Mouse (Mus musculus): ENCODE results near the gene Dmtf1. TPM values are rescaled to one million over a fixed set of nuclear protein-coding genes. Genes with fewer than 3 reads are reported as not detected.

Dmtf1 gene
- total RNA-seq, 2 experiments from 2014 or later = 52.7 to 58.7 TPM

DNA sequence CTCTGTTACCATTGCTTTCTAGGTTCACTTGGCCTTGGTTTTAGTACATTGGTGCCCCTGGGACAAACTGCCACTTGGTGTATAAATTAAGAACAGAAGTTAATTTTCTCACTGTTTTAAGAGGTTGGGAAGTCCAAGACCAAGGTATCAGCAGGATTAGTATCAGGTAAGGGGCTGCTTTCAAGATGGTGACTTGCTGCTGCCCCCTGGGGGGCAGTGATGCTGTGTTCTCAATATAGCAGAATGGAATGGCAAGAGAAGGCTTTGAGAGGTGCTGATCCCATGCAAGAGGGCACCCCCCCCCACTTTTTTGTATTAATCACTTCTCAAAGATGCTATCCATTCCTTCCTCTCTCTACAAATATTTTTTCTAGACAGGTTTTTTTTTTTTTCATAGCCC is 52.0 kb downstream of the Dmtf1 start:
- intact Hi-C loops (cut with DNase I) = no loop called here
- DNase-seq = no peak

GRCm38 (mm10) chr5:9108490-9108889 is 53.1 kb downstream of the Dmtf1 start:
- intact Hi-C loops (cut with DNase I) = no loop called here
- no peak for DNase-seq

DNA sequence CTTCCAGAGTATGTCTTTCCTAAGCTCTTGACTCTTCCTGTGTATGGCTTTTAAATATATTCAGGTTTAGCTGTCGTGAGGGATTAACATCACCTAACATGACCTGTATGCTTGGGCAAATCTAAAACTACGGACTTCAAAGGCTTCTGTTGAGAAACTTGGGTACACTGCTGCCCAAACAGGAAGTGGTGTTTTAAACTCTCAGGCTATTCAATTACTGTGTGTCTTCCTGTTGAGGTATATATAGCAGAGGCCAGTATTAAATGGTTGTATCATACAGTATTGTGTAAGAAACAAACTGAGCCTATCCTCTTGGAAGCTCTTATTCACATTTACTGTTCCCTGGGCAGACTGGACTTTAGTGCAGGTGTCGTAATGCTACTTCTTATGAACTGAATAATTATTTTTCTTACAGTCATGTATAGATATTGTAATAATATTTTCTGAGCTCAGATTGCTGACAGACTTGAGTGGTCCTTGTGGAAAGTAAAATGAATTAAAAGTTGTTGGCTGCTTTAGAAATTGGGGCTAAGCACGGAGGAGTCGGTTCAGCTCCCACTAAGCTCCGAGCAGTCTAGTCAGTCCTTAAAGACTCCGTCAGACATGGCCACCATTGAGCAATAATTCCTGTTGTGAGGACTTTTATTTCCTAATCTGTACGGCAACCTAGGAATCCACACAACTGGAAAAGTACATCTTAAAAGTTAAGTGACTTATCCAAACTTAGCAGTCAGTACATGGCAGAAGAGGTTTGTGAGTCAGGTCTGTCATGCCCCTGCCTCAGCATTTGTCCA is 54.1 kb downstream of the Dmtf1 start:
- DNase-seq = no peak
- intact Hi-C loops (cut with DNase I) = no loop called here

- no peak for DNase-seq
- intact Hi-C loops (cut with DNase I) = no loop called here
Measured at GRCm38 (mm10) chr5:9106806-9107205, 54.8 kb downstream of the Dmtf1 start.

- no peak for DNase-seq
- intact Hi-C loops (cut with DNase I) = no loop called here
Measured at GRCm38 (mm10) chr5:9103958-9104357, 57.6 kb downstream of the Dmtf1 start.

DNA sequence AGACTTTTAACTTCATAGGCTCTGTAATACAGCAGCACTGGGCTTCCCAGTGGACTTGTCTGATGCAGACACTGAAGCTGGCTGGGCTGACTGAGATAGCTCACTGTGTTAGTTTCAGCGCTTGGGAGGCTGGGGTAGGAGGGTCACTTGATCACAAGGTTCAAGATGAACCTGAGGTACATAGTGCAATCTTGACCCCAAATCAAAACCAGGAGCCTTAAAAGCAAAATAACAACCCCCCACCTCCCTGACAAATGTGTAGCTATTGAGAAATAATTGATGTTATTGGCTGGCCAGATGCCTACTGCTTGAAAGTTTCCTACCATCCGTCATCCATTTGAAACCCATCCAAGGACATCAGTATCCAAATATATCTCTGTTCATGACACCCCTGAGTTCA is 58.9 kb downstream of the Dmtf1 start:
- no peak for DNase-seq
- intact Hi-C loops (cut with DNase I) = no loop called here

DNA sequence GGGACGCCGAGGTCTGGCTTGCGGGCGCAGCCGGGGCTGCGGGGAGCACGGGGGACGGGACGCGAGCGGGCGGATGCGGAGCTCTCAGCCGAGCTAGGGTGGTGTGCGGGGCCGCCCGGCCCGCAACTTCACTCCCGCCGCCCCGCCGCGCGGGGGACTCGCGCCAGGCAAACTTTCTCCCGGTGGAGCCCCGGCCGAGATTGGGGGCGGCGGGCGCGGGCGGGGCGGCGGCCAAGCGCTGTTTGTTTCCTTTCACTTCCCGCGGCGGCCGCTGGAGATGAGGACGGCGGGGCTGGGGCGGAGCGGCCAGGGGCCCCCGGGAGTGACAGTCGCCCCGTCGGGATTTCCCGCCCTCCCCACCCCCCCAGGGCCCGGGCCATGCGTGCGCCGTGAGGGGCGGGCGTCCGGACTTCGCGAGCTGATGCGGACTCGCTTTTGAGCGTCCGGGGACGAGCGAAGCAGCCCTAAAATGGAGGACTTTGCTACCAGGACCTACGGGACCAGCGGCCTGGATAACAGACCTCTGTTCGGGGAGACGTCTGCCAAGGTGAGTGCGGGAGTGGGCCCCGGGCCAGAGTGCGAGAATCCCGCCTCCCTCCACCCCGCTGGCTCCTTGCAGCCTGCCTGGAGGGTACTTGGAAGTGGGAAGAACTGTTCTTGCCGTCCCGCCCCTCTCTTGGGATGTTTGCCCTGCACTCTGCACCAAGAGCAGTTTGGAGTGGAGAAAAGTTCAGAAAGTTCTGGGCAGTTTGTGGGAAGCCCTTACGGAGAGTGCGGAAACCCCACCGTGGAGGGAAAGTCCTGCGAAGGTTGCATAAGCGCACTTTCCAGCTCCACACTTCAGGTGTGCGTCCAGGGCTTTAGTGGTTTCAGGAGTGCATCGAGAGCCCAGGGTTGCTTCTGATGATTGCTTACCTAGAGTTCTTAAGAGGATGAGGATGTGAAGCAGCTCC is 60.5 kb downstream of the Dmtf1 start:
- intact Hi-C loops (cut with DNase I) = loop anchor here (2.0 kb wide), 1 partner anchor 110 kb away; no protein-coding TSS in a partner anchor
- DNase-seq = peak; percentile 52

DNA sequence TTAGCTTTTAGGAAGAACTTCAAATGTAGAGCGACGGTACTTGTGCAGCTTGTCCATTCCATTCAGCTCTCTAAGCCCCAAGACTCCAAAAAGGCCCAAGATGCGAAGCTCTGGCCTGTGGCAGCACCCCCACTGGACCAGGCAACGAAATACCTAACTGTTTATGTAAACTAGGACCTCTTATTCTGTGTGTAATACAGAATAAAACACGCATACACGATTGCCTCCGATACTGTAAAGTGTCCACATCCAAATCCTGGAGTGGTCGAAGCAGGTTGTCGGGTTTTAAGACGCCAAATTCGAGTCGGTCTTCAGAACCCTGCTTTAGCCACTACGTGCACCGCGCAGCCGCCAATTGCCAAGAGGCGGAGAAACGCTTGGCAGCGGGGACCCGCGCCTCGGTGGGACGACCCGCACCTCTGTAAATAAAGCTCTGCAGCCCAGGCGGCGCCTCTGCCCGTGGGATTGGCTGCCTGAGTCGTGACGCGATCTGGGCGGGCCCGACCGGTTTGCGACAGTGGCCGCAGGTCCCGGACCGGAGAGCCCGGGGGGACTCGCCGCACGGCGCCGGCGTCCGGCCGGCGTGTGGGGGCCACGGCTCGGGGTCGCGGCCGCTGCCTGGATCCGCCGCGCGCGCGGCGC is 61.2 kb downstream of the Dmtf1 start, which contains the start of gene Tmem243:
TSS of gene Tmem243 (plus strand) at position 462 of the 642 bp plus-strand sequence.
- intact Hi-C loops (cut with DNase I) = loop anchor here (2.0 kb wide), 1 partner anchor 110 kb away; no protein-coding TSS in a partner anchor
- DNase-seq = peak; percentile 91

DNA sequence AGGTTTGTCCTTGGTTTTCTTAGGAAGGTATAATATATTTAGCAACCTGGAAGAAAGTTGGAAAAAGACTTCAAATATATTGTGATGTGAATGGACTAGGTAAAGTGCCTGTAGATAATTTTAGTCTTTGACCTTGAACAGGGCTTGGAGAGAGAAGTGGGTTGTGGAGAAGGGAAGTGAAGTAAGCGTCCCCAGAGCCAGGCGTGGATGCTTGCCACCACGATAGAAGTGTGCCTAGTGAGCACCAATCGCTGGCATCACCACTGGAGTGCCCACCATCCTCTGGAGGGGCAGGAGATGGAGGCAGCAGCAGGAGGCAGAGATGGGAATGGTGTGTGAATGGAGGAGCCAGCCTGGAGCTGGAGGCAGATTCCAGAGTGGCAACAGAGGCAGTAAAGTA is 68.1 kb downstream of the Dmtf1 start:
- no peak for DNase-seq
- intact Hi-C loops (cut with DNase I) = no loop called here

GRCm38 (mm10) chr5:9092716-9093115 is 68.9 kb downstream of the Dmtf1 start:
- DNase-seq = no peak
- intact Hi-C loops (cut with DNase I) = no loop called here

- DNase-seq = no peak
- intact Hi-C loops (cut with DNase I) = no loop called here
Measured at GRCm38 (mm10) chr5:9090493-9091106, 71.0 kb downstream of the Dmtf1 start.

DNA sequence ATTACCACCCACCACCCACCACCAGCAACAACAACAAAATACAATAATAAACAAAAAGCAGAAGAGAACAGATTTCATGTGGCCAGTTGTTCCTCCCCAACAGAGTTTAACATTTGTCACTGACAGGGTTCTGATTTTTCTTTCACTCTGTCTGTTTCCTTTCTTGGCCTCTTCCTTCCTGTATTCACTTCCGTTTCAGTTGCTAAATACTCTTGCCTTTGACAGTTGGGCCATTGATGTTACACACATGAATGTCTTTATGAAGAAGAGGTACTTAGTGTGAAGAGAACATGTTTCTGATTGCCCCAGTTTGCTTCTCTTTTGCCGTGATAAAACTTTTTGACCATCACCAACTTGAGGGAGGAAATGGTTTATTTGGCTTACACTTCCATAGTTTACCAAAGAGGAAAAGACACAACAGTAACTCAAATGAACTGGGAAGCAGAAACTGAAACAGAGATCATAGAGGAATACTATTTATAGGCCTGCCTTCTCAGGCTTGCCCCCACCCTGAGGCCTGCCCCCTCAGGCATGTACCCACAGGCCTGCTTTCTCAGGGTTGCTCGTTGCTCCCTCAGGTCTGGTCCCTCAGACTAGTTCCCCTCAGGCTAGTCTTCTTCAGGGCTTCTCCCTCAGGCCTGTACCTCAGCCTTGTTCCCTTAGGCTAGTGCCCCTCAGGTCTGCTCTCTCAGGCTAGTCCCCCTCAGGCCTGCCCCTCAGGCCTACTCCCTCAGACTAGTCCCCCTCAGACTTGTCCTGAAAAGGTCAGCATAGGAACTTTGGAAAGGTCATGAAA is 74.5 kb downstream of the Dmtf1 start:
- DNase-seq = no peak
- intact Hi-C loops (cut with DNase I) = no loop called here

- no peak for DNase-seq
- intact Hi-C loops (cut with DNase I) = no loop called here
Measured at GRCm38 (mm10) chr5:9079773-9080501, 81.6 kb downstream of the Dmtf1 start.

- DNase-seq = peak; percentile 39
- intact Hi-C loops (cut with DNase I) = no loop called here
Measured at GRCm38 (mm10) chr5:9073177-9073854, 88.3 kb downstream of the Dmtf1 start.

DNA sequence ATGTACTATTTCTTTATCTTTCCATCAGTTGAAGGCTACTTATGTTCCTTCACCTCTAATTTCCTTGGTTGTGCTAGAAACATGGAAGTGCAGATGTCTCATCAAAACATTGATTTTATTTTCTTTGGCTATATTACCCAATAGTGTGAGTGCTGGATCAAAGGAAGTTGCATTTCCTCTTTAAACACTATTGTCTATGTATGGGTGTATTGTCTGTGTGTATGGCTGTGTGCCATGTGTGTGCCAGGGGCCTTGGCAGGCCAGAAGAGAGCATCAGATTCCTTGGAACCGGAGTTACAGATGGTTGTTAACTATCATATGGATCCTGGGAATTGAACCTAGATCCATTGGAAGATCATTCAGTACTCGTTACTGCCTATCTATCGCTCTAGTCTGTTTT is 90.2 kb downstream of the Dmtf1 start:
- intact Hi-C loops (cut with DNase I) = no loop called here
- no peak for DNase-seq

DNA sequence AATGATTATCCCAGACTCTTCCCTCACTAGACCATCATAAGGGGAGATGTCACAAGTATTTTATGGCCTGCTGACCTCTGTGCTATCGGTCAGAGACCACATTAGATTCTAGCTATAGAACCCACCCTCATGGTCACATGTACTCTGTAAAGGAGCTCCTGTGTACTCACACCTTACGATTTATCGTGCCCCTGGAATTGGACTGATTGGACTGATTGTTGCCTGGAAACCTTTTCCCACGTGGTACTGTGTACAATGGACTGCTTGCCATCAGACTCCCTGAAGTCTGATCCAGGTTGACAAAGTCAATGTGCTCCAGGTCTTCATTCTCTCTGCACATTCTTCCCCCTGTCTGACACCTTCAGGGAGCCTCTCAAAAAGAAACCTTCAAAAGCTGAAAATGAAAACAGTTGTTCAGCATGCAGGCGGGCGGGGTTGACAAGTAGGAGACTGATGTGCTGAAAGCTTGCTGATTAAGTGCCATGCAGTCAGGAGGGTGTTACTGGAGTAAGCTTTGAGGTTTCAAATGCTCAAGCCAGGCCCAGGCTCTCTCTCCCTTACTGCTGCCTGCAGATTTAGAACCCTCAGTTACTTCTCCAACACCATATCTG is 91.9 kb downstream of the Dmtf1 start:
- intact Hi-C loops (cut with DNase I) = no loop called here
- DNase-seq = no peak

GRCm38 (mm10) chr5:9068886-9069285 is 92.7 kb downstream of the Dmtf1 start:
- DNase-seq = peak; percentile 24
- intact Hi-C loops (cut with DNase I) = no loop called here

All from left cerebral cortex, postnatal 4 days (tissue).